Mouse (Mus musculus): ENCODE measurements around the gene Carns1. TPM values are rescaled to one million over a fixed set of nuclear protein-coding genes. Genes with fewer than 3 reads are reported as not detected.

The Carns1 gene
- polyA plus RNA-seq, 1 experiment = 21.4 TPM

DNA sequence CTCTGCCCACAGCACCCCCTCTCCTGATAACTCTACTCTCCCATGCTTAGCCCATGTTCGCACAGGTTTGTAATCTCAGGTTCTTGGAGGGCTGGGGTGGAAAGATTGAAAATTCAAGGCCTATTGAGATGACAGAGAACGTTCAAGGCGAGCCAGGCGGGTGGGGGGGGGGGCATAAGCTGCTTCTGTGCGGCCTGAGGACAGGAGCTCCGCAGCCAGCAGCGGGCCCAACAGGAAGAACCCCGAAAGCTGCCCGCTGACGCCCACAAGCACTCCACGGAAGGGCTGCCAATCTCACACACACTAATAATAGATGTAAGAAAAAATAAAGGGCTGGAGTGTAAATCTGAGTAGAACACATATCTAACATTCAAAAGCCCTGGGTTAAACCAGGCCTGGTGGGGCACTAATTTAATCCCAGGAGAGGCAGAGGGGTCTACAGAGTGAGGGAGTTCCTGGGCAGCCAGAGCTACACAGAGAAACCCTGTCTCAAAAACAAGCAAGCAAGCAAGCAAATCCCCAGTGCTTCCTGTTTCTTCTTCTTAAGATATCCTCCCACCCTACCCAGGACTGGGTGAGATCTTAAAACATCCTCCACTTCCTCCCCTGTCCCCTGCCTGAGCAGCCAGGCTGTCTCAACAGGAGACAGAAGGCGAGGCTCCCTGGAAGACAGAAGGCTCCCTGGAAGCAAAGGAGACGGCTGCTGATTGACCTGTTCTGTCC, 28.5 kb upstream of the Carns1 start:
- Histone ChIP-seq H3K4me3 (ENCODE audit: insufficient read depth, low read length) (no peak overlapping the region), H3K27ac (ENCODE audit: insufficient read depth, low read length) (peak overlapping the region; percentile 42; the same call in 1 of the 2 replicates)
- TF ChIP-seq CTCF (IDR thresholded peaks at IDR 0.05; ENCODE audit: extremely low read depth, insufficient read depth, low read length) = no peak
- 0 out of 2 replicates have a peak, but pooled peaks have one; percentile 26 for TF ChIP-seq POLR2A (IDR thresholded peaks at IDR 0.05; ENCODE audit: extremely low read depth, insufficient read depth, low read length)

DNA sequence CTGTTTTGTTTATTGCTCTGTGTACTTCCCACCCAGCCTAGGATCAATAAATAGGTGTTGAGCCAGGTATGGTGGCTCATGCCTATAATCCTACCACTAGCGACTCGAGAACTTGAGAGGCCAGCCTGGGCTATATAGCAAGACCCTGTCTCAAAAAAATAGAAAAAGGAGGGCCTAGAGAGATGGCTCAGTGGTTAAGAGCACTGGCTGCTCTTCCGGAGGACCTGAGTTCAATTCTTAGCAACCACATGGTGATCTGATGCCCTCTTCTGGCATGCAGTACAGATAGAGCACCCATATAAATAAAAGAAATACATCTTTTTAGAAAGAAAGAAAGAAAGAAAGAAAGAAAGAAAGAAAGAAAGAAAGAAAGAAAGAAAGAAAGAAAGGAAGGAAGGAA, 27.9 kb upstream of the Carns1 start:
- TF ChIP-seq CTCF (IDR thresholded peaks at IDR 0.05; ENCODE audit: extremely low read depth, insufficient read depth, low read length) = no peak
- no peak for TF ChIP-seq POLR2A (IDR thresholded peaks at IDR 0.05; ENCODE audit: extremely low read depth, insufficient read depth, low read length)
- Histone ChIP-seq H3K27ac (ENCODE audit: insufficient read depth, low read length) (no peak overlapping the region), H3K4me3 (ENCODE audit: insufficient read depth, low read length) (no peak overlapping the region), H3K4me1 (ENCODE audit: control insufficient read depth, insufficient read depth, low read length) (peaks cover 4% of the 10 kb centered on the region)

More for the DNA sequence above, 28.5 kb upstream of the Carns1 start:
- peaks cover 4% of the 10 kb centered on the region for H3K4me1 ChIP-seq (ENCODE audit: control insufficient read depth, insufficient read depth, low read length)

DNA sequence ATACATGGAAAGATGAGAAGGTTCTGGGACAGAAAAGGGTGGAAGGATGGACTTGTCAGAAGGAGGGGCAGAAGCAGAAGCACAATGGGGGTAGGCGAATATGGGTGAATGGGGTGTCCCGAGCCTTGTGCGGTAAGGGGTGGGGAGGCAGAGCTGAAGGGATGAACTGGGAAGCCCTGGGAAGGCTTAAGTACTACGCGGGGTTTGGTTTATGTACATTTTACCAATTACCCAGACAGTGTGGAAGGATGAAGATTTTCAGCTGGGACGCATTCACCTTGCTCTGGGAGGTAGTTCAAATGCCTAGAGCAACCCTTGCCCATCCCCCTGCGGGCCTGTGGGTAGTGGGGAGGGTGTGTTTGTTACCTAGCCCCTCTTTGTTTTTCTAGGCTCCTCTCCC, 26.9 kb upstream of the Carns1 start:
- no peak for TF ChIP-seq POLR2A (IDR thresholded peaks at IDR 0.05; ENCODE audit: extremely low read depth, insufficient read depth, low read length)
- TF ChIP-seq CTCF (IDR thresholded peaks at IDR 0.05; ENCODE audit: extremely low read depth, insufficient read depth, low read length) = no peak
- H3K4me3 ChIP-seq (ENCODE audit: insufficient read depth, low read length) = peak overlapping the region; percentile 68
- H3K27ac ChIP-seq (ENCODE audit: insufficient read depth, low read length) = 0 out of 2 replicates have a peak overlapping the region, but pooled peaks have one; percentile 58
- H3K4me1 ChIP-seq (ENCODE audit: control insufficient read depth, insufficient read depth, low read length) = peaks cover 4% of the 10 kb centered on the region

DNA sequence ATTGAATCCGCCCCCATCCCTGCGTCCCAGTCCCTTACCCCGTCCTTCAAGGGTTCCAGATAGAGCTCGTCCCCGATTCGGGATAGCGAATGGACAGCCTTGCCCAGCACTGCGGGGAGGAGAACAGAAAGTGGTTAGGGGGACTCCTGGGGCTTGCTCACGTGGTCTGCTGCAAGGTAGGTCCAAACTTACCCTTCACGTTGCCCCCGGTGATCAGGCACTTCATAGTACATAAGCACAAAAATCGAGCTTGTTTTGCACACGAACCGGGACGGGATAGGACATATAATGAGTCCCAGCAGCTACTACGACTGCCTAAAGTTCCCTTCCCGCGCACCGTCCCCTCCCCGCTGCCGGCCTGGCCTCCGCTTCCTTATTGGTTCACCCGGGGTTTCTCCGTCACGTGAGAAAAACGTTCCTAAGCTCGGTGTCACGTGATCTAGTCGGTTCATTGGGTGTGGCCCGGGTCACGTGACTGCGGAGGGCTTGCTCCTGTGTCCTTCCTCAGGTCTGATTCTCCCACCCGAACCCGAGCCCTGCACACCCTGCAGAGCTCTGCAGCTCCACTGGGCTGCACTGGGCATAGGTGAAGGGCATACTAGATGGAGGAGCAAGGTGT, 26.1 kb upstream of the Carns1 start, which contains the start of gene Rad9a:
Gene Rad9a (minus strand): TSS at position 372 of the 619 bp plus-strand sequence.
- no peak for TF ChIP-seq CTCF (IDR thresholded peaks at IDR 0.05; ENCODE audit: extremely low read depth, insufficient read depth, low read length)
- peak; percentile 84 for TF ChIP-seq POLR2A (IDR thresholded peaks at IDR 0.05; ENCODE audit: extremely low read depth, insufficient read depth, low read length)
- Histone ChIP-seq H3K27ac (ENCODE audit: insufficient read depth, low read length) (peak within 1 kb of the TSS; percentile 58; the same call in 1 of the 2 replicates), H3K4me1 (ENCODE audit: control insufficient read depth, insufficient read depth, low read length) (peaks cover 4% of the 10 kb centered on the region), H3K4me3 (ENCODE audit: insufficient read depth, low read length) (peak within 1 kb of the TSS; percentile 68)

DNA sequence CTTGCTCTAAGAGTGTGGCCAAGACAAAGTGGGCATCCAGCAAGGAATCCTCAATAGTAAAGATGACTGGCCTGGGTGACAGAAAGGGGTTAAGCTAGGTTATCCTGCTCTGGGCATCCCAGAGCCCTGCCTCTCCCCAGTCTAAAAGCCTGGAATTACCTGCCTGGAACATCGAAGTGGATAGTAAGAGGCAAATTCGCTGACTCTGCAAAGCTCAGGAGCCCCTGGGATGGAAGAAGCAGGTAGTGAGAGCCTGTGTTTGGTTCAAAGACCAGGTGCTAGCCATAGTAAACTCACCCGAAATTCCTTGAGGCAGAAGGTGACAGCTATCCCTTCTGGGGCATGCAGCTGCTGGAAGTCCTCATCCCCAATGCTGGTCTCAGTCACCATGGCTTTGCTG, 21.9 kb upstream of the Carns1 start:
- TF ChIP-seq CTCF (IDR thresholded peaks at IDR 0.05; ENCODE audit: extremely low read depth, insufficient read depth, low read length) = no peak
- TF ChIP-seq POLR2A (IDR thresholded peaks at IDR 0.05; ENCODE audit: extremely low read depth, insufficient read depth, low read length) = no peak
- peaks cover 9% of the 10 kb centered on the region; the same call in 1 of the 2 replicates for H3K4me1 ChIP-seq (ENCODE audit: control insufficient read depth, insufficient read depth, low read length)

DNA sequence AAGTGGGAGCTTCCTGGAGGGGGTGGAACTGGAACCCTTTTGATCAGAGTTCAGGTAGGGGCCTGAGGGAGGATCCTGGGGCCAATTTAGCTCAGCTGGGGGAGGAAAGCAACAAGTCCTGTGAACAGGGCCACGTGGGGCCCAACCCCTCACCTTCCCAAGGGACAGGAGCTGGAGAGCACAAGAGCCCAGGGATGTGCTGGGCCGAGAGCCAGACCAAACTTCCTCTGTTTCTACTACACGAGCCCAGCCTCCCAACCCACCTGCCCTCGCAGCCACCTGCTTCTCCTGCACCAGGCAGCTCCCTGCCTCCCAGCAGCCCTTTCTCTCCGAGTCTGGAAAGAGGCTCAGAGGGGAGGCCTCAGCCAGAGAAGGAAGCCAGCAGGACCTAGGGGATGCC, 21.3 kb upstream of the Carns1 start:
- H3K4me3 ChIP-seq (ENCODE audit: insufficient read depth, low read length) = no peak overlapping the region
- H3K27ac ChIP-seq (ENCODE audit: insufficient read depth, low read length) = no peak overlapping the region
- TF ChIP-seq POLR2A (IDR thresholded peaks at IDR 0.05; ENCODE audit: extremely low read depth, insufficient read depth, low read length) = no peak
- no peak for TF ChIP-seq CTCF (IDR thresholded peaks at IDR 0.05; ENCODE audit: extremely low read depth, insufficient read depth, low read length)
- peaks cover 9% of the 10 kb centered on the region; the same call in 1 of the 2 replicates for H3K4me1 ChIP-seq (ENCODE audit: control insufficient read depth, insufficient read depth, low read length)

More for the DNA sequence above, 21.9 kb upstream of the Carns1 start:
- no peak overlapping the region for H3K4me3 ChIP-seq (ENCODE audit: insufficient read depth, low read length)
- no peak overlapping the region for H3K27ac ChIP-seq (ENCODE audit: insufficient read depth, low read length)

DNA sequence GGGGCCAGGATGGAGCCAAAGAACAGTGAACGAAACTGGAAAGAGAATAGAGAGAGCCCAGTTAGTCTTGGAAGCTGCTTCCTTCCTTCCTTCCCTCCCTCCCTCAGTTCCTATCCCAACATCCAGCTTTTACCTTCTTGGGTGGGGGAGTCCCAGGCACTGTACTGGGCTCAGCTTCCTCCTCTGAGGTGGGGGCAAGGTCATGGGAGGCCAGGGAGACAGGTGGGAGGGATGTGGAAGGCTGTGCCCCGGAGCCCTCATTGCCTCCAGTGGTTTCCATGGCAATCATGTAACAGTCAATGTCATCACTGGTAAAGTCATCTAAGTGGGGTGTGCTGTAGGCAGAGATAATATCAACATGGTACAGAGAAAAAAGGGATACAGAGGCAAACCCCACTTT, 20.8 kb upstream of the Carns1 start:
- peaks cover 9% of the 10 kb centered on the region; the same call in 1 of the 2 replicates for H3K4me1 ChIP-seq (ENCODE audit: control insufficient read depth, insufficient read depth, low read length)
- no peak overlapping the region for H3K27ac ChIP-seq (ENCODE audit: insufficient read depth, low read length)
- TF ChIP-seq POLR2A (IDR thresholded peaks at IDR 0.05; ENCODE audit: extremely low read depth, insufficient read depth, low read length) (no peak), CTCF (IDR thresholded peaks at IDR 0.05; ENCODE audit: extremely low read depth, insufficient read depth, low read length) (no peak)
- no peak overlapping the region for H3K4me3 ChIP-seq (ENCODE audit: insufficient read depth, low read length)

DNA sequence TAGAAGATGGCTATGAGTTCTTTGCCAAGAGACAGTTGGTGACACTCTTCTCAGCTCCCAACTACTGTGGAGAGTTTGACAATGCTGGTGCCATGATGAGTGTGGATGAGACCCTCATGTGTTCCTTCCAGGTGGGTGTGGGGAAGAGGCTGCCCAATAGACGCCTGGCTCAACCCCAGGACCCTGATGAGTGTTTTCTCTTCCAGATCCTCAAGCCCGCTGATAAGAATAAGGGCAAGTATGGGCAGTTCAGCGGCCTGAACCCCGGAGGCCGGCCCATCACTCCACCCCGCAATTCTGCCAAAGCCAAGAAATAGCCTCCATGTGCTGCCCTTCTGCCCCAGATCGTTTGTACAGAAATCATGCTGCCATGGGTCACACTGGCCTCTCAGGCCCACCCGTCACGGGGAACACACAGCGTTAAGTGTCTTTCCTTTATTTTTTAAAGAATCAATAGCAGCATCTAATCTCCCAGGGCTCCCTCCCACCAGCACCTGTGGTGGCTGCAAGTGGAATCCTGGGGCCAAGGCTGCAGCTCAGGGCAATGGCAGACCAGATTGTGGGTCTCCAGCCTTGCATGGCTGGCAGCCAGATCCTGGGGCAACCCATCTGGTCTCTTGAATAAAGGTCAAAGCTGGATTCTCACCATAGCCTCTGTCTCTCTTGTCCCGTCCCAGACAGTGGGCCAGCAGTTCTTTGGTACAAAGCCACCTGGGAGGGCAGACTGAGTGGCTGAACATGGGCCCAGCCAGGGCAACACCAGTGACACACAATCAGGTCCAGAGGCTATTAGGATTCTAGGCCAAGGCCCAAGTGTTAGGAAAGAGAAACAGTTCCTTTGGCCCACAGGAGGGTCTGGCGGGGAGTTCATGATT, 19.7 kb upstream of the Carns1 start:
- H3K27ac ChIP-seq (ENCODE audit: insufficient read depth, low read length) = no peak overlapping the region
- H3K4me1 ChIP-seq (ENCODE audit: control insufficient read depth, insufficient read depth, low read length) = peaks cover 7% of the 10 kb centered on the region; the same call in 1 of the 2 replicates
- TF ChIP-seq CTCF (IDR thresholded peaks at IDR 0.05; ENCODE audit: extremely low read depth, insufficient read depth, low read length) = no peak
- no peak for TF ChIP-seq POLR2A (IDR thresholded peaks at IDR 0.05; ENCODE audit: extremely low read depth, insufficient read depth, low read length)
- no peak overlapping the region for H3K4me3 ChIP-seq (ENCODE audit: insufficient read depth, low read length)
